Mouse (Mus musculus) thymus, adult 2 months (tissue): Measurements from ENCODE around the gene Olfr424.

Experiments
- CTCF ChIP-seq: fragments of 200-500 bp; IDR thresholded peaks from 2 replicates; pipeline ENCODE4 v1.5.1; 2012; ENCODE audit warnings: mild to moderate bottlenecking, control low read depth, low read length, moderate library complexity, borderline replicate concordance; ENCODE audit not compliant: control insufficient read depth, poor library complexity, insufficient read depth; ENCODE audit errors: extremely low read depth
- POLR2A ChIP-seq: fragments of 200-500 bp; IDR thresholded peaks from 2 replicates; pipeline ENCODE4 v1.6.1; 2012; ENCODE audit warnings: mild to moderate bottlenecking, low read length, control low read depth, moderate library complexity; ENCODE audit not compliant: control insufficient read depth, poor library complexity, insufficient read depth; ENCODE audit errors: extremely low read depth

DNA sequence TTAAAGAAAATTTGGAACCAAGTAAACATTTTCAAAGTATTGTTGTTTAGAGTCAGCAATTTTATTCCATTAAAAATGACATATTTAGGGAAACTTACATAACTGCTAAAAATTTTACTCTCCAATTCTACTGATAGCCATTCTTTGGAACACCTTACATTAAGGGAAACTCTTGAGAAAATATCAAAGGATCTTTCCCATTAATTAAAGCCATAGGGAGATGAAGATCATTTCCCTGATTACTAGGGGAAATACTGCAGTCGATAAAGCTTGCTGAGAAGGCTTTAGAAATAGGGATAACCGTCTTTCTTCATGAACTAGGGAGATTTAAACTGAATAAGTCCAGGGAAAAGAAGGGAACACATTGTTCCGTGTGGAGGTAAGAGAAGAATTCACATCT is at the start of gene Olfr424:
- TF ChIP-seq CTCF (no peak), POLR2A (no peak)
